Mouse (Mus musculus) thymus, postnatal 36 days (tissue): Measurements from ENCODE around the gene Peak1.
A peak's percentile ranks its signal among the peaks of the same experiment; 100 is the strongest.

ENCODE experiments used
- DNase-seq, 2 experiments: peaks; one replicate each; pipeline ENCODE4 v3.0.0; 2022; ENCODE audit warnings: mixed read lengths in 2 of 2

Peak1 gene

GRCm38 (mm10) chr9:56241076-56241475 lies 176.8 kb downstream of the Peak1 start:
- DNase-seq, result no peak

- DNase-seq, result no peak
Measured at GRCm38 (mm10) chr9:56235871-56236298, 182.0 kb downstream of the Peak1 start.

GRCm38 (mm10) chr9:56235281-56235680 lies 182.6 kb downstream of the Peak1 start:
- DNase-seq, result no peak

GRCm38 (mm10) chr9:56234561-56234960 lies 183.3 kb downstream of the Peak1 start:
- no peak for DNase-seq

- DNase-seq, result no peak
Measured at GRCm38 (mm10) chr9:56233316-56233715, 184.6 kb downstream of the Peak1 start.

GRCm38 (mm10) chr9:56230906-56231305 lies 187.0 kb downstream of the Peak1 start:
- no peak for DNase-seq

GRCm38 (mm10) chr9:56227626-56228025 lies 190.2 kb downstream of the Peak1 start:
- no peak for DNase-seq

GRCm38 (mm10) chr9:56223429-56224051 lies 194.3 kb downstream of the Peak1 start:
- DNase-seq, result peak; percentile 62 to 80

- no peak for DNase-seq
Measured at GRCm38 (mm10) chr9:56218860-56219259, 199.0 kb downstream of the Peak1 start.

GRCm38 (mm10) chr9:56218043-56218442 lies 199.8 kb downstream of the Peak1 start:
- DNase-seq, result no peak

GRCm38 (mm10) chr9:56217386-56217785 lies 200.5 kb downstream of the Peak1 start:
- no peak for DNase-seq

GRCm38 (mm10) chr9:56213451-56214291 lies 204.2 kb downstream of the Peak1 start:
- DNase-seq, result peak; percentile 17 to 24

GRCm38 (mm10) chr9:56208817-56209216 lies 209.1 kb downstream of the Peak1 start:
- DNase-seq, result no peak

- no peak for DNase-seq
Measured at GRCm38 (mm10) chr9:56207516-56207915, 210.4 kb downstream of the Peak1 start.

- DNase-seq, result no peak
Measured at GRCm38 (mm10) chr9:56207083-56207482, 210.8 kb downstream of the Peak1 start.

GRCm38 (mm10) chr9:56205336-56205735 lies 212.5 kb downstream of the Peak1 start:
- no peak for DNase-seq

- no peak for DNase-seq
Measured at GRCm38 (mm10) chr9:56204316-56204715, 213.6 kb downstream of the Peak1 start.

- DNase-seq, result peak; percentile 84 to 86
Measured at GRCm38 (mm10) chr9:56200645-56201314, 217.1 kb downstream of the Peak1 start.

GRCm38 (mm10) chr9:56200200-56200599 lies 217.7 kb downstream of the Peak1 start:
- no peak for DNase-seq

- no peak for DNase-seq
Measured at GRCm38 (mm10) chr9:56196921-56197320, 220.9 kb downstream of the Peak1 start.

- DNase-seq, result no peak
Measured at GRCm38 (mm10) chr9:56195193-56195592, 222.7 kb downstream of the Peak1 start.

- DNase-seq, result no peak
Measured at GRCm38 (mm10) chr9:56191498-56192455, 226.1 kb downstream of the Peak1 start.
